Mouse (Mus musculus) CH12.LX (cell line): ENCODE data around the gene Mgat5b. TPM values are rescaled to one million over a fixed set of nuclear protein-coding genes. Genes with fewer than 3 reads are reported as not detected.

ENCODE experiments used
- DNase-seq: peaks from one replicate; pipeline ENCODE4 v3.0.0-alpha.2; 2013; ENCODE audit errors: extremely low read depth
- H3K27ac ChIP-seq: 2 replicates; pipeline ENCODE4 v1.5.1; 2012; ENCODE audit warnings: low read depth, mild to moderate bottlenecking, control low read depth, moderate library complexity; ENCODE audit not compliant: insufficient read depth
- H3K27me3 ChIP-seq: replicated peaks from 2 replicates; pipeline ENCODE3; 2012; ENCODE audit warnings: inconsistent platforms
- H3K36me3 ChIP-seq, 2 experiments: replicated peaks in 1 of 2; 2 replicates each; pipeline versions ENCODE3 to v1.6.1; 2012; ENCODE audit warnings: inconsistent platforms in 1 of 2, low read length in 1 of 2, mild to moderate bottlenecking in 1 of 2, mixed read lengths in 1 of 2, moderate library complexity in 1 of 2; ENCODE audit not compliant: control insufficient read depth in 1 of 2, insufficient read depth in 1 of 2
- H3K4me1 ChIP-seq, 2 experiments: 2 replicates each; pipeline ENCODE4 v1.6.1; 2012; ENCODE audit warnings: inconsistent platforms in 1 of 2, moderate library complexity in 1 of 2; ENCODE audit not compliant: insufficient read depth in 2 of 2, control insufficient read depth in 1 of 2
- H3K4me2 ChIP-seq: 2 replicates; pipeline ENCODE4 v1.6.1; 2012; ENCODE audit warnings: low read depth, mild to moderate bottlenecking, control low read depth; ENCODE audit not compliant: poor library complexity, insufficient read depth, severe bottlenecking
- H3K4me3 ChIP-seq, 3 experiments: fragments of 150-350 bp in 1 of 3; sonication (generic) in 1 of 3; replicated peaks in 1 of 3; 2 replicates each; pipeline versions ENCODE3 to v1.5.1; 2011 to 2012; ENCODE audit warnings: low read depth in 2 of 3, low read length in 2 of 3, mild to moderate bottlenecking in 2 of 3, moderate library complexity in 2 of 3, control low read depth in 1 of 3, improper control_type of control experiment in 1 of 3, inconsistent platforms in 1 of 3, mixed read lengths in 1 of 3; ENCODE audit not compliant: poor library complexity in 1 of 3
- H3K79me2 ChIP-seq: replicated peaks from 2 replicates; pipeline ENCODE4 v1.6.1; 2012; ENCODE audit warnings: mild to moderate bottlenecking, moderate library complexity; ENCODE audit not compliant: control insufficient read depth, poor library complexity, insufficient read depth, severe bottlenecking; ENCODE audit errors: extremely low read depth
- H3K9ac ChIP-seq: 2 replicates; pipeline ENCODE4 v1.6.1; 2012; ENCODE audit warnings: low read depth, mild to moderate bottlenecking, control low read depth, moderate library complexity; ENCODE audit not compliant: insufficient read depth
- H3K9me3 ChIP-seq: replicated peaks from 2 replicates; pipeline ENCODE3; 2012; ENCODE audit warnings: low read length, inconsistent platforms, mixed read lengths
- BHLHE40 ChIP-seq: IDR thresholded peaks from 2 replicates; pipeline ENCODE4 v1.6.1; 2011; ENCODE audit warnings: mild to moderate bottlenecking, low read depth, low read length, improper control_type of control experiment
- CHD1 ChIP-seq: IDR thresholded peaks from 2 replicates; pipeline ENCODE4 v1.6.1; 2012; ENCODE audit warnings: low read depth, low read length, improper control_type of control experiment, inconsistent platforms
- CHD2 ChIP-seq: IDR thresholded peaks from 2 replicates; pipeline ENCODE4 v1.6.1; 2011; ENCODE audit warnings: low read length, improper control_type of control experiment
- CTCF ChIP-seq, 2 experiments: IDR thresholded peaks in 1 of 2; conservative IDR thresholded peaks in 1 of 2; 2 replicates each; pipeline ENCODE4 v1.5.1; 2011 to 2012; ENCODE audit warnings: low read depth in 2 of 2, low read length in 2 of 2, improper control_type of control experiment in 1 of 2, inconsistent platforms in 1 of 2, mild to moderate bottlenecking in 1 of 2, moderate library complexity in 1 of 2
- E2F4 ChIP-seq: IDR thresholded peaks from 2 replicates; pipeline ENCODE4 v1.6.1; 2011; ENCODE audit warnings: low read depth, low read length, improper control_type of control experiment; ENCODE audit not compliant: insufficient replicate concordance
- ELF1 ChIP-seq: IDR thresholded peaks from 2 replicates; pipeline ENCODE4 v1.6.1; 2014; ENCODE audit warnings: low read depth, mild to moderate bottlenecking, inconsistent platforms, low read length, improper control_type of control experiment
- EP300 ChIP-seq: IDR thresholded peaks from 2 replicates; pipeline ENCODE4 v1.6.1; 2011; ENCODE audit warnings: low read length, improper control_type of control experiment
- ETS1 ChIP-seq: conservative IDR thresholded peaks from 2 replicates; pipeline ENCODE4 v1.6.1; 2012; ENCODE audit warnings: low read depth, mild to moderate bottlenecking, inconsistent platforms, low read length, improper control_type of control experiment, moderate library complexity
- GABPA ChIP-seq: IDR thresholded peaks from 2 replicates; pipeline ENCODE4 v1.6.1; 2012; ENCODE audit warnings: low read depth, low read length, improper control_type of control experiment, inconsistent platforms; ENCODE audit not compliant: insufficient replicate concordance
- HCFC1 ChIP-seq: IDR thresholded peaks from 2 replicates; pipeline ENCODE4 v1.6.1; 2012; ENCODE audit warnings: low read depth, mild to moderate bottlenecking, inconsistent platforms, low read length, improper control_type of control experiment
- IRF4 ChIP-seq: IDR thresholded peaks from 2 replicates; pipeline ENCODE4 v1.6.1; 2014; ENCODE audit warnings: low read depth, mild to moderate bottlenecking, inconsistent platforms, low read length, improper control_type of control experiment
- JUN ChIP-seq: IDR thresholded peaks from 2 replicates; pipeline ENCODE4 v1.6.1; 2011; ENCODE audit warnings: low read depth, mild to moderate bottlenecking, low read length, improper control_type of control experiment, moderate library complexity; ENCODE audit not compliant: insufficient read depth
- JUND ChIP-seq: conservative IDR thresholded peaks from 2 replicates; pipeline ENCODE4 v1.6.1; 2011; ENCODE audit warnings: low read depth, low read length, improper control_type of control experiment
- KAT2A ChIP-seq: IDR thresholded peaks from 2 replicates; pipeline ENCODE4 v1.6.1; 2012; ENCODE audit warnings: low read length, improper control_type of control experiment, inconsistent platforms; ENCODE audit not compliant: insufficient replicate concordance
- MAFK ChIP-seq: IDR thresholded peaks from 2 replicates; pipeline ENCODE4 v1.6.1; 2011; ENCODE audit warnings: low read length, improper control_type of control experiment; ENCODE audit not compliant: insufficient replicate concordance
- MAX ChIP-seq: IDR thresholded peaks from 2 replicates; pipeline ENCODE4 v1.6.1; 2011; ENCODE audit warnings: low read length, improper control_type of control experiment
- MAZ ChIP-seq: IDR thresholded peaks from 2 replicates; pipeline ENCODE4 v1.6.1; 2012; ENCODE audit warnings: low read depth, mild to moderate bottlenecking, inconsistent platforms, low read length, improper control_type of control experiment, moderate library complexity
- MEF2A ChIP-seq: IDR thresholded peaks from 2 replicates; pipeline ENCODE4 v1.6.1; 2014; ENCODE audit warnings: low read depth, mild to moderate bottlenecking, inconsistent platforms, low read length, improper control_type of control experiment, borderline replicate concordance
- MXI1 ChIP-seq: IDR thresholded peaks from 2 replicates; pipeline ENCODE4 v1.6.1; 2011; ENCODE audit warnings: mild to moderate bottlenecking, low read depth, low read length, improper control_type of control experiment
- MYC ChIP-seq: IDR thresholded peaks from 2 replicates; pipeline ENCODE4 v1.6.1; 2011; ENCODE audit warnings: low read depth, mild to moderate bottlenecking, improper control_type of control experiment, low read length
- NELFE ChIP-seq: IDR thresholded peaks from 2 replicates; pipeline ENCODE4 v1.6.1; 2011; ENCODE audit warnings: low read depth, low read length, improper control_type of control experiment
- NRF1 ChIP-seq: IDR thresholded peaks from 2 replicates; pipeline ENCODE4 v1.6.1; 2014; ENCODE audit warnings: low read depth, mild to moderate bottlenecking, inconsistent platforms, low read length, improper control_type of control experiment, moderate library complexity
- PAX5 ChIP-seq: IDR thresholded peaks from 2 replicates; pipeline ENCODE4 v1.6.1; 2012; ENCODE audit warnings: low read length, inconsistent platforms, mixed read lengths
- POLR2A ChIP-seq: IDR thresholded peaks from 2 replicates; pipeline ENCODE4 v1.6.1; 2011; ENCODE audit warnings: low read depth, mild to moderate bottlenecking, improper control_type of control experiment, low read length
- POLR2AphosphoS2 ChIP-seq: IDR thresholded peaks from 2 replicates; pipeline ENCODE4 v1.6.1; 2011; ENCODE audit warnings: low read depth, low read length, improper control_type of control experiment
- RAD21 ChIP-seq: IDR thresholded peaks from 2 replicates; pipeline ENCODE4 v1.6.1; 2011; ENCODE audit warnings: low read depth, mild to moderate bottlenecking, low read length, improper control_type of control experiment, moderate library complexity
- RCOR1 ChIP-seq: conservative IDR thresholded peaks from 2 replicates; pipeline ENCODE4 v1.6.1; 2012; ENCODE audit warnings: low read depth, mild to moderate bottlenecking, inconsistent platforms, low read length, improper control_type of control experiment
- SIN3A ChIP-seq: IDR thresholded peaks from 2 replicates; pipeline ENCODE4 v1.6.1; 2012; ENCODE audit warnings: low read length, improper control_type of control experiment, inconsistent platforms
- SMC3 ChIP-seq: IDR thresholded peaks from 2 replicates; pipeline ENCODE4 v1.6.1; 2011; ENCODE audit warnings: low read depth, low read length, improper control_type of control experiment
- TBP ChIP-seq: conservative IDR thresholded peaks from 2 replicates; pipeline ENCODE4 v1.6.1; 2011; ENCODE audit warnings: low read depth, low read length, improper control_type of control experiment
- TCF12 ChIP-seq: IDR thresholded peaks from 2 replicates; pipeline ENCODE4 v1.6.1; 2014; ENCODE audit warnings: low read depth, mild to moderate bottlenecking, inconsistent platforms, low read length, improper control_type of control experiment
- UBTF ChIP-seq: IDR thresholded peaks from 2 replicates; pipeline ENCODE4 v1.6.1; 2012; ENCODE audit warnings: low read depth, mild to moderate bottlenecking, inconsistent platforms, low read length, improper control_type of control experiment, moderate library complexity
- USF1 ChIP-seq: IDR thresholded peaks from 2 replicates; pipeline ENCODE4 v1.6.1; 2014; ENCODE audit warnings: low read depth, mild to moderate bottlenecking, inconsistent platforms, low read length, improper control_type of control experiment
- USF2 ChIP-seq: conservative IDR thresholded peaks from 2 replicates; pipeline ENCODE4 v1.6.1; 2011; ENCODE audit warnings: low read depth, low read length, improper control_type of control experiment
- ZC3H11A ChIP-seq: IDR thresholded peaks from 2 replicates; pipeline ENCODE4 v1.6.1; 2012; ENCODE audit warnings: low read depth, mild to moderate bottlenecking, inconsistent platforms, low read length, improper control_type of control experiment
- ZKSCAN1 ChIP-seq: IDR thresholded peaks from 2 replicates; pipeline ENCODE4 v1.6.1; 2012; ENCODE audit warnings: low read depth, inconsistent platforms, low read length, improper control_type of control experiment, borderline replicate concordance
- ZMIZ1 ChIP-seq: IDR thresholded peaks from 2 replicates; pipeline ENCODE4 v1.6.1; 2012; ENCODE audit warnings: low read depth, mild to moderate bottlenecking, inconsistent platforms, low read length, improper control_type of control experiment
- ZNF384 ChIP-seq: IDR thresholded peaks from 2 replicates; pipeline ENCODE4 v1.6.1; 2012; ENCODE audit warnings: low read depth, low read length, improper control_type of control experiment, inconsistent platforms
- dilution Hi-C: fragments of 300-500 bp; cut with MboI; formaldehyde crosslinking; loops from 2 replicates; pipeline ENCODE4 v1.14.3; 2020; ENCODE audit warnings: low sequenced_read_pairs; ENCODE audit not compliant: extremely low pct_unique_long_range_greater_than_20kb, extremely low pct_ligation_motif_present
- in situ Hi-C: fragments of 300-500 bp; cut with MboI; formaldehyde crosslinking; loops from 3 replicates; pipeline ENCODE4 v1.14.3; 2019; ENCODE audit warnings: low sequenced_read_pairs, low pct_ligation_motif_present, low pct_unique_long_range_greater_than_20kb, mixed read lengths
- polyA plus RNA-seq: library from polyadenylated mRNA; unstranded; fragments of >175 nt; gene quantifications from 2 replicates; pipeline ENCODE4 v1.2.1, GENCODE M21; 2012; ENCODE audit warnings: low read depth; ENCODE audit not compliant: insufficient read length
- total RNA-seq, 2 experiments: library from RNA; depleted of rRNA; stranded (reverse); fragments of 300-350 nt in 1 of 2; fragments of >200 nt in 1 of 2; gene quantifications; 2 replicates each; pipeline ENCODE4 v1.2.3; 2012 to 2014

Mgat5b gene
- total and polyA plus RNA-seq, 3 experiments: not detected

- no peaks in the 10 kb centered on the region for H3K27me3 ChIP-seq
- no peak overlapping the region for H3K4me2 ChIP-seq
- peak; percentile 50 for DNase-seq
- in situ Hi-C loops (no loop called here), dilution Hi-C loops (no loop called here)
- H3K9ac ChIP-seq: no peak overlapping the region
- H3K9me3 ChIP-seq: no peaks in the 10 kb centered on the region
- peaks cover 16 to 66% of the 10 kb centered on the region in 2 experiments for H3K4me1 ChIP-seq
- no peaks in the 10 kb centered on the region for H3K79me2 ChIP-seq
- TF ChIP-seq NELFE (no peak), TBP (no peak), GABPA (no peak), RAD21 (no peak), TCF12 (0 out of 2 replicates have a peak, but pooled peaks have one; percentile 29), CHD1 (no peak), SMC3 (no peak), KAT2A (no peak), SIN3A (no peak), USF1 (no peak), PAX5 (no peak), MEF2A (peak; percentile 79), BHLHE40 (peak; percentile 25; the same call in 1 of the 2 replicates), RCOR1 (no peak), IRF4 (peak; percentile 50; the same call in 1 of the 2 replicates), POLR2A (no peak), JUN (peak; percentile 57), MYC (no peak), CTCF (conservative IDR thresholded peaks at IDR 0.05 in 1 of 2, IDR thresholded peaks at IDR 0.05 in 1 of 2; ENCODE audit: low read depth in 2 of 2, low read length in 2 of 2) (no peak), HCFC1 (no peak), MAFK (no peak), UBTF (no peak), CHD2 (peak; percentile 53; the same call in 1 of the 2 replicates), E2F4 (no peak), ZC3H11A (no peak), ELF1 (no peak), ZMIZ1 (no peak), MXI1 (no peak), MAX (no peak), NRF1 (no peak), ZKSCAN1 (no peak), ZNF384 (no peak), USF2 (no peak), EP300 (peak; percentile 43), MAZ (0 out of 2 replicates have a peak, but pooled peaks have one; percentile 32), ETS1 (no peak; the same call in 1 of the 2 replicates), POLR2AphosphoS2 (no peak), JUND (0 out of 2 replicates have a peak, but pooled peaks have one; percentile 38)
- H3K27ac ChIP-seq: no peak overlapping the region; the same call in 1 of the 2 replicates
- no peak overlapping the region for H3K4me3 ChIP-seq
- H3K36me3 ChIP-seq: peaks cover 47 to 64% of the 10 kb centered on the region in 2 experiments
Measured at GRCm38 (mm10) chr11:116869641-116870040, 49.0 kb upstream of the Mgat5b start.
